11 mouse cellular contexts compared by ENCODE assay signal in the genomic region with DNA sequence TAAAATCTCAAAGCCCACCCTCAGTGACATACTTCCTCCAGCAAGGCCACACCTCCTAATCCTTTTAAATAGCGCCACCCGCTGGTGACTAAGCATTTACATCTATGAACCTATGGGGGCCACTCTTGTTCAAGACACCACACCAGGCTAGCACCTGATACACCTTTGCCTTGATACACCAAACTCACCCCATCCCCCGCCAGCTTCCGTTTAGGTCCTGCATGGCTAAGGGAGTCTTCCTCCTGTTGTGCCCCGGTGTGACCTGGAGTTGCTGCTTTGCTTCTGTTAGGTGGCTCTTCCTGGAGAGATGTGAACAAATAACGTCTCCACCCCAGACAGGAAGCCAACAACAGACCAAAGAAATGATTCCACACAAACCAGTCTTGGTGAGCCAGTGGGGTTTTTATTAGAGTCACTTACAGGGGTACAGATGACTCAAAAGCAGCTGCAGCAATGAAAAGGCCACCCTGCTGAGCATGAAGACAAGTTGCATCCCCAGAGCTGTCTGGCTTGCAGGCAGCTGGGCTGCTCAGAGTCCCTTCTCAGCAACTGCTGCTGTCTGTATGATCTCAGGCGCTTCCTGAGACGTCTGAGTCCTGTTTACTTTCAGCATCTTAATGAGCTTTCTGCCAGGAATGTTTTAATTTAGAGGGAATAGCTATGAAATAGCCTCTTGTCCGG. TPM values are rescaled to one million over a fixed set of nuclear protein-coding genes. Genes with fewer than 3 reads are reported as not detected.
DNase-seq lines count a peak whose midpoint lies in the region; ATAC-seq and TF ChIP-seq lines count a peak whose summit lies in the region.
"Had no signal": no experiment of that assay in that cellular context is flagged by ENCODE, and none has a peak within 500 bp of the region (broad histone marks: within the 10 kb centered on the region; RNA-seq: fewer than 3 reads in every experiment).

No protein-coding gene starts in this region.

- no peak overlapping the region for H3ac ChIP-seq in C2C12 (ENCODE audit: control insufficient read depth, insufficient read length, low read depth)

- no peaks in the 10 kb centered on the region for H3K27me3 ChIP-seq in C2C12 (ENCODE audit: control insufficient read depth, insufficient read depth, insufficient read length)
- H3K27me3 ChIP-seq in limb, embryonic 15.5 days, result no peaks in the 10 kb centered on the region

- no peak for ATAC-seq in limb, embryonic 15.5 days (ENCODE audit: insufficient number of reproducible peaks, low FRiP score, low TSS enrichment, low read depth)

- TF ChIP-seq CTCF in C2C12 (IDR thresholded peaks at IDR 0.05; ENCODE audit: control insufficient read depth, insufficient read depth, insufficient read length), result no peak

- H3K9me3 ChIP-seq in limb, embryonic 15.5 days, result no peaks in the 10 kb centered on the region

- H3K4me2 ChIP-seq in limb, embryonic 15.5 days, result no peak overlapping the region

- H3K27ac ChIP-seq in limb, embryonic 15.5 days, result peak overlapping the region; percentile 27; the same call in 1 of the 2 replicates

- H3K79me3 ChIP-seq in C2C12 (ENCODE audit: low read depth), result no peaks in the 10 kb centered on the region

- no peaks in the 10 kb centered on the region for H3K79me2 ChIP-seq in C2C12 (ENCODE audit: control insufficient read depth, insufficient read depth)

- H3K4me3 ChIP-seq in C2C12 (ENCODE audit: insufficient read depth, poor library complexity, severe bottlenecking), result no peak overlapping the region
- H3K4me3 ChIP-seq in limb, embryonic 15.5 days, result no peak overlapping the region

- H3K4me1 ChIP-seq in limb, embryonic 15.5 days, result peaks cover 3% of the 10 kb centered on the region; the same call in 1 of the 2 replicates

- WGBS in limb, embryonic 15.5 days, result 56% methylated on average over 9 of the region's 9 CpGs

- peak; percentile 36 for DNase-seq in kidney, postnatal 10 days
- DNase-seq in kidney, adult 9 months, result no peak
- peak; percentile 9 for DNase-seq in MN1 (ENCODE audit: low spot score)
- DNase-seq in c-Kit-positive CD71-positive TER-119-positive erythroid progenitor cells, embryonic 14.5 days (ENCODE audit: low spot score), result no peak
- no peak for DNase-seq in cerebellum, postnatal 36 days
- DNase-seq in adrenal gland, adult 8-10 months, result no peak
- DNase-seq: cerebellum, adult 9-11 months had no signal

- no peaks in the 10 kb centered on the region for H3K36me3 ChIP-seq in C2C12 (ENCODE audit: control insufficient read depth, insufficient read depth)
- H3K36me3 ChIP-seq in limb, embryonic 15.5 days, result no peaks in the 10 kb centered on the region

- H3K9ac ChIP-seq in limb, embryonic 15.5 days, result no peak overlapping the region

TF ChIP-seq in C2C12, 6 proteins besides CTCF, POLR2A, EP300 and RAD21:
- TF ChIP-seq MYOD1 (IDR thresholded peaks at IDR 0.05; ENCODE audit: control insufficient read depth, insufficient read length, low read depth), result peak; percentile 92
- no peak for TF ChIP-seq MAX (IDR thresholded peaks at IDR 0.05)
TF ChIP-seq in C2C12: peak in this region for 1.

RNA-seq across cellular contexts. Expression of gene Spesp1, which starts 26.0 kb away (rescaled TPM):
- not detected for polyA plus RNA-seq in C2C12 (2012; fragmentation: generic; extraction: Trizol)
- polyA plus RNA-seq in limb, embryonic 15.5 days (2015; fragmentation: Nextera tagmentation; extraction: Ambion mirVana), result not detected in 2 replicates
- total RNA-seq in adrenal gland, adult 8-10 months (2022), result not detected
- polyA plus RNA-seq: forebrain, embryonic 11.5 days; heart, postnatal 0 days had no signal

Comparison
In these comparisons a context has a peak if more than half of its experiments do, and no peak if none do; other contexts are left out.
1. DNase-seq: peak in kidney, postnatal 10 days (single experiment) and MN1 (single experiment); none in kidney, adult 9 months (single experiment), c-Kit-positive CD71-positive TER-119-positive erythroid progenitor cells, embryonic 14.5 days (single experiment), cerebellum, postnatal 36 days (0 of 2) and adrenal gland, adult 8-10 months (single experiment).